Mouse (Mus musculus): ENCODE measurements around the gene Sgms1.
"Not testable (repeated sequence)": the region's sequence is repeated elsewhere in the genome, so short reads cannot be mapped to it uniquely, and the experiment has no call there.

Sgms1 gene

DNA sequence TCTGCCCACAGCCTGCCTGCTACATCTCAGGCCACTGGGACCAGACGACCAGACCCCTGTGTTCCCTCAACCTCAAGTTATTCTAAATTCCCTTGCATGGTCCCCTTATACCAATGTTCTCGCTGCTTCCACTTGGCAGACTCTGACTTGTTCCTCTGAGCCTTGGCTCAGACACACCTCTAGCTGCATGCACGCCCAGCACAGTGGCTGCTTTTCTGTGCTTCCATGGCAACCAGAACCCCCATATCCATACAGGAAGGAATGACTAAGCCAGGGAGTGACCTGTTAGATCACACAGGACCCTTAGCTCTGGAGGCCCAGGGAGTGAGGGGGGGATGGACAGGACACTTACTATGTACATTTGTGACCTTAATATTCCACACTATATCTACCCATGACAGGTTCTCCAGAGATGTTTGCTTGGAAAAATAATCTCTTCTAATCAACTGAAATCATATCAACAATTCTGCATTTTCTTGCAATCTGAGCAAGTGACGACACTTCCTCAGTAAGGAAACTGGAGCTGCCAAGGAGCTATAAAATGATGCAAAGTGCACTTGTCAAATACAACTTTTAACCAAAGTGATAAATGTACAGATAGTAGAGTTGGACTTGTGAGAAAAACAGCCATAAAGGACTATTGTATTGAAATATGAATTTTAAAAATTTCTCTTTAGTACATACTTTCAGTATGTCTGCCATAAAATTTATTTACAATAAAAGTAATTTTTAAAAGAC, 252.5 kb downstream of the Sgms1 start:
- DNase-seq (ENCODE audit: low spot score), result peak; percentile 40

DNA sequence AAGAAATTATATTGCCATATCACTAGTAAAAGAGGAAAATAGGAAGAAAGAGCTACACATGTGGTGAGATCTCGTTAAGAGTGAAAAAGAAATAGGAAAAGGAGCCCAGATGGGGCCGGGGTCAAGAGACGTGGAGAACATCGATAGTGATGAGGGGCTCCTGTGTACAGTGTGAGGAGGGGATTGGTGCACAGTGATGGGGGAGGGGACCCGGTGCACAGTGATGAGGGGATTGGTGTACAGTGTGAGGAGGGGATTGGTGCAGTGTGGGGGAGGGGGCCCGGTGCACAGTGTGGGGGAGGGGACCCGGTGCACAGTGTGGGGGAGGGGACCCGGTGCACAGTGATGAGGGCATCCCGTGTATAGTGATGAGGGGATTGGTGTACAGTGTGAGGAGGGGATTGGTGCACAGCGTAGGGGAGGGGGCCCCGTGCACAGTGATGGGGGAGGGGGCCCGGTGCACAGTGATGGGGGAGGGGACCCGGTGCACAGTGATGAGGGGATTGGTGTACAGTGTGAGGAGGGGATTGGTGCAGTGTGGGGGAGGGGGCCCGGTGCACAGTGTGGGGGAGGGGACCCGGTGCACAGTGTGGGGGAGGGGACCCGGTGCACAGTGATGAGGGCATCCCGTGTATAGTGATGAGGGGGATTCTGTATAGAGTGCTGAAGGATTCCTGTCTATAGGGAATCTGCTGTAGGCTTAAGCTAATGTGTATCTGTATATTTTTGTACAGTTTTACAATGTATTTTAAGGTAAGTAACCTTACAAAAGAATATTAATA, 257.6 kb downstream of the Sgms1 start:
- not testable (repeated sequence) for DNase-seq (ENCODE audit: low spot score)

GRCm38 (mm10) chr19:32129281-32129680, 260.2 kb downstream of the Sgms1 start:
- no peak for DNase-seq (ENCODE audit: low spot score)

DNA sequence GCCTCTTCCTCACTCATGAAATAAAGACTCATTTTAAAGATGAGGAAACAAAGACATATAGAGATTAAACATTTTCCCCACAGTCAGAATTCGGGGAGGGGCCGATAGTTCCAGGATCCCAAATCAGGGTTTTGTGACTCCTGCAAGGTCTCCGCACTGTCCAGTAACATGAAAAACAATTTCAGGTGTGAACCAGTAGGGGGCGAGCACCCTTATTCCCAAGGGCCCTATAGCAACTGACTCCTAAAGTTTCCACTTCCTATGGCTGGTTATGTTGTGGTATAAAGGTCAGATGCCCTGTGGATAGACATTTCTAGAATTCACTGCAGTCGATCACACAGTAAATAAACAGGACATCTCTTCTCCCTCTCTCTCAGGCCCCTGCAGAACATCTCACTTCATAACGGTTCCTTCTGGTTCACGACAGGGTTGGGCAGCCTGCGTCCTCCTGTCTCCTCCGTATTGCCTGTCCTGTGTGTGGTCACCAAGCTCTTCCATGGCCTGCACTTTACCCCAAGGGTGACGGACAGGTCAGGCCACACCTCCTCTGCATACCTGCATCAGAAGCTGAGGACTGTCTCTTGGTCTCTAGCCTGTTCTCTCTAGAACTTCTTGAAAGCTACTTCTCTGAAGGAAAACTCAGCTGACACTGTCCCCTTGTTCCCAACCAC, 262.2 kb downstream of the Sgms1 start:
- no peak for DNase-seq (ENCODE audit: low spot score)

- DNase-seq (ENCODE audit: low spot score), result no peak
Observed at GRCm38 (mm10) chr19:32124155-32124554, 265.4 kb downstream of the Sgms1 start.

- no peak for DNase-seq (ENCODE audit: low spot score)
Observed at GRCm38 (mm10) chr19:32123196-32123595, 266.3 kb downstream of the Sgms1 start.

DNA sequence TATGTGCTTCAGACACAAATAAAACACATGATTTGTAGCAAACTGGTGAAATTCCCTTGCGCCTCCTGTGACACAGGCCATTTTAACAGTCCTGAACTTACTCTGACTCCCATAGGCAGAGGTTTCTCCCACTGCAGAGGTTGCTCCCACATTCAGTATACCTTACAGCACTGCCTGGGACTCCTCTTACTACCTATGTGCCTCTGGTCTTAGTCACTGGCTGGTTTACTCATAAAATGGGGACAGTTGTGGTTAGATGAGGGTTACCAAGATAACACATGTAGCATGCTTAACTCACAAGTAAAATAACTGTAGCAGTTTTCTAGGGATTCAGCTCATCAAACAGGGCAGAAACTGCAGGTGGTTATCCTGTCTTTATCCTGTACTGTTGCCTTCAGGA, 268.7 kb downstream of the Sgms1 start:
- DNase-seq (ENCODE audit: low spot score), result no peak

DNA sequence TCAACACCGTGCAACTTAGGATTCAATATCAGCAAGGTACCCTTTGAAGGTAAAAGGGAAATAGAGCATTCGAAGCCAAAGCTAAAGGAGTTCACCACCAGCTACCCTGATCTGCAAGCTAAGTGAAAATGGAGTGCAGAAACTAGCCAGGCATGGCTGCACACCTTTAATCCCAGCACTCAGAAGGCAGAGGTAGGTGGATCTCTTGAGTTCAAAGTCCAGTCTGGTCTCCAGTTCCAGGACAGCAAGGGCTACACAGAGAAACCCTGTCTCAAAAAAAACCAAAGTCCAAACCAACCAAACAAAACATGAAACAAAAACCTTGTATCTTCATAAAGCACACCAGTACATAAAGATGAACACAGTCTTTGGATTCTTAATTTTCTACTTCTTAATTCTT, 269.8 kb downstream of the Sgms1 start:
- no peak for DNase-seq (ENCODE audit: low spot score)

DNA sequence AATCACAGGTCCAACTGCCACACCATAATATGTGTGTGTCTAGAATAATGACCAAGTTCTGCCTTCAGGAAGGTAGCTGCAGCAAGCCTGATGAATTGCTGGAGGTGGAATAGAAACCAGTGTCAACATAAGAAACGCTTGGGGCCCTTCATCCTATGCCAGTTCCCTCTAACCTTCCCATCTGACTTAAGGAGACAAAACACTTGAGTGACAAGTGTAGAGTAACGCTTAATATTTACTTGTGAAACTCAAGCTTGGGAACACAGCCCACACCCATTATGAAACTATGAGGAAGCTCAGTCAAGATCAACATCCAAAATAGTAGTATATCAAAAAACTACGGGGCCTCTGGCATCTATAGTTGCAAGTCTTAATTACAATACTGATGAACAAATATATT, 271.0 kb downstream of the Sgms1 start:
- no peak for DNase-seq (ENCODE audit: low spot score)

- DNase-seq (ENCODE audit: low spot score), result no peak
Observed at GRCm38 (mm10) chr19:32117484-32118018, 272.0 kb downstream of the Sgms1 start.

DNA sequence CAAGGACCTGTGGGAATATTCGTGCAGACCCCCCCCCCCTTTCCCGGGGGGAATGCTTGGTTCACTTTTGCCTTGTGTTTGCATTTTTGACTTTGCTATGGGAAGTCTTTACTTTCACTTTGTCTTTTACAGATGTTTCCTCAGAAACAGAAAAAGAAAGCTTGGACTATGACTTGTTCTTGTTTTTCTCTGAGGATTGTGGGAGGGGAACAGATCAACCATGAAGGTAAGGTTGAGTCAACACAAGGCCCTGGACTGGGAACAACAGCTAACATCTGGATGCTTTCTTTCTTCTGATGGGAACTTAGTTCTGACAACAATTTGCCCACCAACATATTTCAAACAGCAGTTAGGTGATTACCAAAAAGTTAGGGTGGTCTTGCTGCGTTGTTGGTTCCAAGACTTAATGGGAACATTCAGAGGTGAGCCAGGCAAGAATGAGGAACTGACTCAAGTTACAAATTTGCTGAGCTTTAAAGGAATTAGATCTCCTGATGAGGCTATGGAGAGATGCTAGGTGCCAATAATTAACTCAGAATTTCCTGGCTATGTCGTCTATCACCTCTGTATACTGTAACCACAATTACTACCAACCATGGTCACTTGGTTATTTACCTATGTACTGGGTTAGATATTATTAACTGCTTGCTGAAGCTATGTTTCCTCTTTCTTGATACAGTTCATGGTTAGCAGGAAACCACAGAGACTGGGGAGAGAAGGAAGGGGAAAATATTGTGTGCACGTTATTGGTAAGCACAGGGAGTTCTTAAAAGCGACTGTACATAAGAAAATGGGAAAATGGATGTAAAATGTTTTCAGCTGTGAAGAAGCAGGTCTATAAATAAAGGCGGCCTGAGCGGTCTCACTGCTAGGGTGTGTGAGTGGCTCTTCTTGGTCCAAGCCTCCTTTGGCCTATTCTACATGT, 277.4 kb downstream of the Sgms1 start:
- no peak for DNase-seq (ENCODE audit: low spot score)

- DNase-seq (ENCODE audit: low spot score), result peak; percentile 84
Observed at GRCm38 (mm10) chr19:32107771-32108306, 281.7 kb downstream of the Sgms1 start, which contains the start of gene Asah2. Gene Asah2, minus strand, starts transcription at chr19:32108211.

DNA sequence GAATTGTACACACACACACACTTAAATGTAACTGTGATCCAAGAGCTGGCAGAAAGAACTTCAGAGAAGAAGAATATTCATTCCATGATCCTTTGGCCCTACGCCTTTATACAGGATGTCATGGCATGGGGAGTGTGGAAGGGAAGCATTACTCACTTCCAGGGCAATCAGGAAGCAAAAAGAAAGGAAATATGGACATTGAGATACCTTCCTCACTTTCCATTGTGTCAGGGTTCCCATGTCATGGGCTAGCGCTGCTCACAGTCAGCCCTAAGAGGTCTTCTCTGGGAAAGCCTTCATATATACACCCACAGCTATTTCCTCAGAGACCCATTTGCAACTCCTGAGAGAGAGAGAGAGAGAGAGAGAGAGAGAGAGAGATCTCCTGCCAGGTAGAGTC, 282.8 kb downstream of the Sgms1 start:
- DNase-seq (ENCODE audit: low spot score), result peak; percentile 16

DNA sequence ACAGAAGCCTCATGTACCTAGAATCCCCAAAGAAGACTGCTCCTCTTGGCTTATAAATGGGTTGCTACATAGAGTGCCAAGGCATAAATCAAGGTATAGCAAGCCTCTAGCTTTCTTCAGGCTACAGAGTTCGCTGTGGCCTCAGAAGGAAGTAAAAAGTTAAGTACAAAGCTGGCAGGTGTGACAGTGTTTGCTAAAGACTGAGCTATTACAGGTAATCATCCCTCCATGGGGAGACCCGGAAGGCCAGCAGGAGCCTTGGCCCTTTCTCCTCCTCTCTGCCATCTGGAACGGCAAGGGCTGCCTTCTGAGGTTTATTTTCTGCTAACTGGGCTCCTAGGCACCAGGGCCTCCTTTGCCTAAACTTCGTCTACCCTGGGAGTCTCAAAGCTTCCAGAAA, 285.3 kb downstream of the Sgms1 start:
- no peak for DNase-seq (ENCODE audit: low spot score)

DNA sequence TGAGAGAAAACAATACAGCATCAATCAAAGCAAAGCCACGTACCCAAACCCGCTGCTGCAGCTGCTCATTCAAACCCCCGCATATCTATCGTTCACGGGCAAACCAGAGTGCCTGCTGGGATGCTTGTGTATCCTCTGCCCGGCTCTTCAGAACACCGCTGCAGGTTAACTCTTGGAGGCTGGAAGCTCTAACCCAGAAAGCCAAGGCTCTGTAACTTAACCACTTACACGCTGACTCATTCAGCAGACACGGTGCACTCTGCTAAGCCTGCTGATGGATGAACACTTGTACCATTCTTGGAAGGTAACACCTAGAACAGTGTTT, 286.6 kb downstream of the Sgms1 start:
- no peak for DNase-seq (ENCODE audit: low spot score)

GRCm38 (mm10) chr19:32102294-32102975, 287.1 kb downstream of the Sgms1 start:
- DNase-seq (ENCODE audit: low spot score), result no peak

- DNase-seq (ENCODE audit: low spot score), result no peak
Observed at GRCm38 (mm10) chr19:32098582-32098981, 290.9 kb downstream of the Sgms1 start.

- no peak for DNase-seq (ENCODE audit: low spot score)
Observed at GRCm38 (mm10) chr19:32092358-32092757, 297.2 kb downstream of the Sgms1 start.

GRCm38 (mm10) chr19:32090804-32091203, 298.7 kb downstream of the Sgms1 start:
- DNase-seq (ENCODE audit: low spot score), result no peak

DNA sequence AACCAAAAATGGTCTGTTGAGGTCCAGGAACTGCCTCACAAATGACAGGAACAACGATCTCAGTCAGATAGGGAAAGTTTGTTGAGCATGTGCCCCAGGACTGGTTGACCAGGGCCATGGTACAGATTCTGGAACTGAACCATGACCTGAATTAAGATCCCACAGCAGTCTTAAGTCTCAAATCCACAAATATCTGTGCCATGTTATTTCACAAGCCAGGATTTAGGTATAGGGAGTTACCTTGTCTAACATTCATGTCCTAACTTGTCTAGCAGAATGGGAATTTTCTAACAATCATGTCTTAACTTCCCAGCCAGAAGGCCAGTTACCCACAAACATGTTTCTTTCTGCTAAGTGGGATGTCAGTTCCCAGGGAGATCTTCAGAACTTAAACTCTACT, 300.9 kb downstream of the Sgms1 start:
- no peak for DNase-seq (ENCODE audit: low spot score)

Data from MN1 (cell line).